Mouse (Mus musculus) ZHBTc4 (cell line): ENCODE results near the gene Zfp553.

Source experiments
- DNase-seq: peaks from one replicate; pipeline ENCODE4 v3.0.0-alpha.2; 2011; ENCODE audit warnings: low read depth, low spot score

Zfp553 gene

GRCm38 (mm10) chr7:127232622-127233367 is at the start of gene Zfp553, which contains the start of gene Sept1:
TSS of gene Zfp553 (plus strand) at chr7:127233061.
TSS of gene Sept1 (minus strand) at chr7:127233130.
- DNase-seq: peak; percentile 96

DNA sequence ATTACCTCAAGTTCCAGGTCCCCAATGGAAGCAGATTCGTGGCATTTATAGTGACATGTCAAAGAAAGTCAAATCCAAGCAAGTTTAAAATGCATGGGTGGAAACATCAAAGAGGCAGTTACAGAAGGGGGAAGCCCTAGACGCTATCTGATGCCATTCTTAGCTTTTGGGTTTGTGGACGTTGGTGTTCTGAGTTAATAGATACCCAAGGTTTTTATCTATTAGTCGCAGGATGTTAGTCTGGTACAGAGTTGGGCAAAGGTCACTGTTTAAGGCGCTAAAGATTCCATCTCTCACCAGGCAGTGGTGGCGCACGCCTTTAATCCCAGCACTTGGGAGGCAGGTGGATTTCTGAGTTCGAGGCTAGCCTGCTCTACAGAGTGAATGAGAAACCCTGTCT is 49.5 kb upstream of the Zfp553 start:
- no peak for DNase-seq

- peak; percentile 84 for DNase-seq
These were observed 49.0 kb upstream of the Zfp553 start for GRCm38 (mm10) chr7:127183828-127184227.

- DNase-seq: no peak
These were observed 48.1 kb upstream of the Zfp553 start for GRCm38 (mm10) chr7:127184720-127185119.

DNA sequence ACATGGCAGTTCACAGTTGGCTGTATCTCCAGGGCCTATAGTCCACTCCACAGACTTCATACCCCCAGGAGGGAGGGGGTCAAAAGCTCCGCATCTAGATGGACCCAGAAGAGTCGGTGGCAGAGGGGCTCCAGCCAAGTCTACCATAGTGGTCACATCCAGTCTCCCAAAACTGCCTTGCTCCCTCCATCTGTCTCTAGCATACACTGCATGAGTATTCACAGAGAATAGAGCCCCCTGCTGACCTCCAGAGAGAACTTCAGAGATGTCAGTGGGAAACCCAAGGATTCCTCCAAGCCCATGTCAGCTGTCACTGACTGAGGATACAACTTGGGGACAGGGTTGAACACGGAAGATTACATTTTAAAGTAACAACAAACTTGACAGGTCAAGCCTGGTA is 47.3 kb upstream of the Zfp553 start:
- peak; percentile 76 for DNase-seq

DNA sequence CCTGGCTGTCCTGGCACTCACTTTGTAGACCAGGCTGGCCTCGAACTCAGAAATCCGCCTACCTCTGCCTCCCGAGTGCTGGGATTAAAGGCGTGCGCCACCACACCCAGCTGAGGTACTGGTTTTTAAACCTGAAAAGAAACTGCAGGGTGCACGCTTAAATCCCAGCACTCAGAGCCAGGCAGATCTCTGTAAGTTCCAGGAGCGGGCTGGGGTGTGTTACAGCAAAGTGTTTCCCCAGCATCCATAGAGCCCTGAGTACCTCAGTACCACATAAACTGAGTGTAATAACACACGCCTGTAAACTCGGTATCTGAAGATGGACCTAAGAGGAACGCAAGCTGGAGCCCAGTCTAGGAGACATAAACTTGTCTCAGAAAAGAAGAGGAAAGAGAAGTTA is 45.5 kb upstream of the Zfp553 start:
- DNase-seq: peak; percentile 75

- DNase-seq: peak; percentile 38
These were observed 44.3 kb upstream of the Zfp553 start for GRCm38 (mm10) chr7:127188305-127189276.

DNA sequence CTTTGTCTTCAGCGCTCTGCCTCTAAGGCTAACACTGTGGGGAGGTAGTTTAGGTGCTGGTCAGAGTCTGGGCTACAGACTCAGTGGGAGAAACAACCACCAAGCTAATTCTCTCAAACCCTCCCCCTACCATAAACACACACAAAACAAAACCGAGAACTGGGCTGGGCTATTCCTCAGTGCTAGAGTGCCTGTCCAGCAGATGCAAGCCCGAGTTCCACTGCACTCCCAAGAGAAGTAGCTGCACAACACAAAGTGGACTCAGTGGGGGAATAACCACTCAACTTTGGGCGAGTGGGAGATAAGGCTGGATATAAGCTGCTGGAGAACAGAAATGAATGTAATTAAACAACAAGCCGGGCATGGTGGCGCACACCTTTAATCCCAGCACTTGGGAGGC is 42.2 kb upstream of the Zfp553 start:
- DNase-seq: no peak

DNA sequence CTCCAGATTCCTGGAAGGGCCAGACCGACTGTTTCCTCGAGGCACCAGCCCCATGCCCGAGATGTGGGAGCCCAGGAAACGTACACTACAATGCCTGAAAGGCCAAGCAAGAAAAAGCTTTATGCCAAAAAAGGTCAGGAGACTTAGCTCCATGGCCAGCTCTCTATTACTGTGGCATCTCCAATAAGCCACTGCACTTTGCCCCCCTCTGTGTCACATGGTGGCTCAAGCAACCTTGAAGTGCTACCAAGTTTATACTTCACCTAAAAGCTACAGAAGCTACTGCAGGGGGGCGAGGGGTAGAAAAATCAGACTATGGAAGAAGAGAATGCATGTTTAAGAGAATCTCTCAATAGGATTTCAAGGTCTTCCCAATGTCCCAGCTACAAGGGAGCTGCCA is 39.9 kb upstream of the Zfp553 start:
- DNase-seq: no peak

- DNase-seq: no peak
These were observed 38.7 kb upstream of the Zfp553 start for GRCm38 (mm10) chr7:127194011-127194632.

DNA sequence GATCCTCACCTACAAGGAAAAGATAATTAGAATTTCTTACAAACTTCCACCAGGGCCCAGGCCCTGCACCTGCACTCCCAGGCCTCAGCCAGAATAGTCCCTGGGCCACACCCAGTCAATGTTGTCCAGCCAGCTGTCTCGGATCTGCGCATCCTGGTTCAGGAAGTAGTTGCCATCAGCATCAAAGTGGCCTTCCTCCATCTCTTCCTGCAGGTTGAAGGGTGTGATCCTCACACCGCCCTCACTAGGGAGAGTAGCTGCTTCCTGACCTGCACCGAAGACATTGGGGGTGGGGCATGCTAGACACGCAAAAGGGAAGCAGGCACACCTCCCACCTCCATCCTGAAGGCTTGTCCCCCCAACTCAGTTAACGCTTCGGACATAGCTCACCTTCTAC is 38.2 kb upstream of the Zfp553 start:
- DNase-seq: peak; percentile 74

DNA sequence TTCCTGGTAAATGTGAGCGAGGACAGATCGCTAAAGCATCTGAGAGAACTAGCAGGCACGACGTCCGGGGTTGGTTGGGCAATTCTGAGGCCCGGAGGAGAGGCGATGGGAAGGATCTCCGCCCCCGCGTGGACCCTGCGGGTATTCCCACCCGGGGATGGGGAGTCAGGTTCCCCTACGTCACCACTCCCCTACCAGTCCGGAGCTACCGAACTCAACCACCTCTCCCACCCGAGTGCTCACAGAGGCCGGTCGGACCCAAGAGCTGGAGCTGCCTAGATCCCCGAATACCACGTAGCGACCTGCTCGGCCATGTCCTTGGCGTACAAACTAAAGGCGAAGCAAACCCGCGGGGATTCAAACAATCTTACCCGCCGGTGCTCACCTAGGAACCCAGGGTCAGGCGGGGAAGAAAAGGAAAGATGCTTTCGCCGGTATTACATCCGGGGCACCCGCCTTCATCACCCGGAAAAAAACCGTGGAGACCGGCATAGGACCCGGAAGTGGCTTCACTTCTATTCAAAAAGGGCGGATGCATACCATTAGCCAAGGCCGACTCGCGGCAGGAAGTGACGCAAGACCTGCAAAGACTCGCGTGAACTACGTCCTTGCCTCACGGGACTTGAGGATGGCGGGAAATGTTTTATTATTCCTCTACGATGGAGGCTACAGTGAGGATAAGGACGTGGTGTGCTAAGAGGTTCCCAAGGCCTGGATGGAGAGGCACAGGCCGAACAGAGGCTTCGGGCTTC is 37.1 kb upstream of the Zfp553 start, which contains the start of gene Cd2bp2:
Gene Cd2bp2 (minus strand): TSS at position 507 of the 752 bp plus-strand sequence.
- DNase-seq: peak; percentile 99

- DNase-seq: peak; percentile 39
These were observed 36.4 kb upstream of the Zfp553 start for GRCm38 (mm10) chr7:127196484-127196883.

GRCm38 (mm10) chr7:127206606-127207005 is 26.3 kb upstream of the Zfp553 start:
- peak; percentile 38 for DNase-seq

- no peak for DNase-seq
These were observed 25.2 kb upstream of the Zfp553 start for GRCm38 (mm10) chr7:127207374-127208294.

DNA sequence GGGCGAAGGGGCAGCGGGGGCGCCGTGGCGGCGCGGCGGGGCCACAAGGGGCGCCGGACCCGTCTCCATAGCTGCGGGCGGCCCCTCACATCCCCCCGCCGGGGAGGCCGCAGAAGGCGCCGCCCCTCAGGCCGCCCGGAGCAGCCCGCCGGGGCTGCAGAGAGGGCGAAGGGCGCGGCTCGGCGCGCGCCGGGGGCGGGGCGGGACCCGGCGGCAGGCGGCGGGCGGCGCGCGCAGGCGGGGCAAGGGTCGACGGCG is 24.6 kb upstream of the Zfp553 start, which contains the start of gene Tbc1d10b:
Gene Tbc1d10b (minus strand): TSS at position 174 of the 258 bp plus-strand sequence.
- DNase-seq: no peak

DNA sequence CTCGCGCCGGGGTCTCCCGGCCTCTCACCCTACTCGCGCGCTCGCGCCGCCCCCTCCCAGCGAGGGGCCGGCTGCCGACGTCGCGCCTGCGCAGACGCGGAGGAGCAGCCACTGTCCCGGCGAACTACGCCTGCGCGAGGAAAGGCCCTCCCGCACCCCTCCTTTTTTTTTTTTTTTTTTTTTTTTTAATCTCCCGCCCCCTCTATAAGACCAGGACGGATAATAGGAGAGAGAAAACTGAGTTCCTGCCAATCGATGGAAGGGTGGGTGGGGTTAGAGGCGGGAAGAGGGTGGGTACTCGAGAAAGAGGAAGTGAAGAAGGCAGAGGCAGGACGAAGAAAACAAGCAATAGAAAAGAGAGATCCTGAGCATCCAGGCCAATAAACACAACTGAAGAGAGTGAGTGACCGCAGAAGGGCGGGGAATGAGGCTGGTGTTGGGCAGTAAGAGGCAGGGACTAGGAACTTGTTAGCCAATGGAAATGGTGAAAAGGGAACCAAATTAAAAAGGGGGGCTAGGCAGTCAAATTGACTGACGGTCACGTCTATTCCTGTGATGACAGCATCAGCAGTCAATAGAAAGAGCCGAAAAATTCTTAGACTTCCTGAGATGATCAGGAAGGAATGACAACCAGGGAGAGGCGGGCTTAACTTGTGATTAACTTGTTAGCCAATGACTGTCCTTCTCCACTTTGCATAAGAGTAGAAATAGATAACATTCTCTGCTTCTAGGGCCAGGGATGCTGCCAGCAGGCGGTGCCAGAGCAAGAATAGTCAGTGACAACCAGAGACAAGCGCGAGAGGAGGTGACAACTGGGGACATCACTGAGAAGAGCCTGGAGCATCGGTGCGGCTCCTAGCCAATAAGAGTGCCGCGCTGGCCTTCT is 24.1 kb upstream of the Zfp553 start, which contains the start of gene Mylpf:
Gene Mylpf (plus strand): TSS at position 338 of the 886 bp plus-strand sequence.
- DNase-seq: peak; percentile 99

GRCm38 (mm10) chr7:127209851-127210250 is 23.0 kb upstream of the Zfp553 start:
- DNase-seq: no peak

DNA sequence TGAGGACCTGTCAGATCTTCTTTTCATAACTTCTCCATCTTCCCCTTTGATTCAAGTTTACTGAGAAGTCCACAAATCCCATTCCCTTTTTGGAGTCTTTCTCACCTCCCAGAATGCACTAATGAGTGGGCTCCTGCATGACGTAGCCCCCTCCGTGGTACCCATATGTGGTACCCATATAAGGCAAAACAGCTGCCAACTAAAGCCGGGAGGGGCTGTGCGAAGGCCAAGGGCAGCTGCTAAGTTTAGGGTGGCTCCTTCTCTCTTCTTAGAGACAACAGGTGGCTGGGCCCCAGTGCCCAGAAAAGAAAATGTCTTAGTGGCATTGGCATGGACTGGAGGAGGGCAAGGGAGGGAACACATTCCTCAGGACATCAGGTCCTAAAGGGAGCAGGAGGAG is 22.6 kb upstream of the Zfp553 start:
- DNase-seq: no peak
